Mouse (Mus musculus) spleen, adult 10 weeks (tissue): Measurements from ENCODE around the gene Dab1. TPM values are rescaled to one million over a fixed set of nuclear protein-coding genes. Genes with fewer than 3 reads are reported as not detected.

Experiments
- polyA plus RNA-seq: library from polyadenylated mRNA; stranded (reverse); fragments of 350-450 nt; fragmentation: Illumina TruSeq; extraction: RNeasy Lipid Tissue Mini Kit (QIAGEN cat#74804); gene quantifications from one replicate; pipeline ENCODE4 v1.2.3, GENCODE M21; 2015; ENCODE audit warnings: low replicate concordance; ENCODE audit not compliant: insufficient read depth

Gene Dab1
- 1.3 TPM for polyA plus RNA-seq

GRCm38 (mm10) chr4:103619321-103619945 lies at the start of gene Dab1:
Dab1 (plus strand) TSS chr4:103619359.

DNA sequence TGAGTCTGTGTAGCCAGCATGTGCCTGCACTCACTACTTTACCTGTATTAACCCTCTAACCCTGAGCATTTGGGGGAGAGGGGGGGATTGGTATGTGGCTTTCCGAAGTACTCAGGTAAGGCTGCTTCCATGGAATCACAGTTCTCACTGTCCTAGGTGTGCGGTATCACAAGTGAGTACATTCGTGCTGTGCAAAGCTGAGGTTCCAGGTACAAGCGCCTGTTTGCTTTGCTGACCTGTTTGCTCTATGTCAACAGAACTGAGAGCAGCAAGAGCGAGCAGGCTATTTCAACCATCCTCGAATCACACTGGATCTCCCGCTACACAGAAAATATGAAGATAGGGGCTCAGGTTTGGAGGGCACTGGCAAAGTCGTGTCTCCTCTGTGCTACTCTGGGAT lies 1146.9 kb downstream of the Dab1 start, which contains the start of gene C8b:
TSS of gene C8b (plus strand) at position 253 of the 400 bp plus-strand sequence.

